In genomic region chr8:82150272-82150671, GRCm38 (mm10) we compare ENCODE assay signal across 20 mouse cellular contexts.
DNase-seq lines count a peak whose midpoint lies in the region; ATAC-seq and TF ChIP-seq lines count a peak whose summit lies in the region.
"Had no signal": no experiment of that assay in that cellular context is flagged by ENCODE, and none has a peak within 500 bp of the region (broad histone marks: within the 10 kb centered on the region; RNA-seq: fewer than 3 reads in every experiment).

No protein-coding gene starts in this region.

- no peaks in the 10 kb centered on the region for H3K4me1 ChIP-seq in hindbrain, postnatal 0 days (ENCODE audit: insufficient read depth, low read length)
- H3K4me1 ChIP-seq in hindbrain, embryonic 13.5 days (replicated peaks) = no peaks in the 10 kb centered on the region
- no peaks in the 10 kb centered on the region for H3K4me1 ChIP-seq in forebrain, postnatal 0 days (ENCODE audit: insufficient read depth)
- H3K4me1 ChIP-seq in midbrain, postnatal 0 days (ENCODE audit: insufficient read depth, low read length) = no peaks in the 10 kb centered on the region
- H3K4me1 ChIP-seq: embryonic facial prominence, embryonic 12.5 days; heart, embryonic 10.5 days; hindbrain, embryonic 12.5 days; intestine, embryonic 15.5 days had no signal

- H3K4me3 ChIP-seq in hindbrain, postnatal 0 days (ENCODE audit: low read length) = no peak overlapping the region
- H3K4me3 ChIP-seq in hindbrain, embryonic 13.5 days = no peak overlapping the region
- H3K4me3 ChIP-seq in forebrain, postnatal 0 days (ENCODE audit: low read depth, low read length) = no peak overlapping the region
- no peak overlapping the region for H3K4me3 ChIP-seq in midbrain, postnatal 0 days (ENCODE audit: low read depth, low read length)
- H3K4me3 ChIP-seq: embryonic facial prominence, embryonic 12.5 days; heart, embryonic 10.5 days; hindbrain, embryonic 12.5 days; intestine, embryonic 15.5 days had no signal

- peaks cover 6% of the 10 kb centered on the region; the same call in 1 of the 2 replicates for H3K9me3 ChIP-seq in hindbrain, postnatal 0 days (ENCODE audit: low read length)
- H3K9me3 ChIP-seq in hindbrain, embryonic 13.5 days = peaks cover 12% of the 10 kb centered on the region; the same call in 1 of the 2 replicates
- no peaks in the 10 kb centered on the region for H3K9me3 ChIP-seq in forebrain, postnatal 0 days (ENCODE audit: low read length)
- H3K9me3 ChIP-seq in midbrain, postnatal 0 days (ENCODE audit: low read length) = 0 out of 2 replicates have a peak, but pooled peaks cover 8% of the 10 kb centered on the region
- H3K9me3 ChIP-seq: embryonic facial prominence, embryonic 12.5 days; intestine, embryonic 15.5 days had no signal

- TF ChIP-seq CTCF in hindbrain, postnatal 0 days (IDR thresholded peaks at IDR 0.05; ENCODE audit: low read depth) = no peak
- TF ChIP-seq CTCF in forebrain, postnatal 0 days (IDR thresholded peaks at IDR 0.05; ENCODE audit: low read depth) = no peak
- TF ChIP-seq CTCF in midbrain, postnatal 0 days (IDR thresholded peaks at IDR 0.05) = no peak

- H3K36me3 ChIP-seq in hindbrain, postnatal 0 days (ENCODE audit: insufficient read depth, low read length) = no peaks in the 10 kb centered on the region
- H3K36me3 ChIP-seq in hindbrain, embryonic 13.5 days = no peaks in the 10 kb centered on the region
- no peaks in the 10 kb centered on the region for H3K36me3 ChIP-seq in forebrain, postnatal 0 days (ENCODE audit: insufficient read depth)
- no peaks in the 10 kb centered on the region for H3K36me3 ChIP-seq in midbrain, postnatal 0 days (ENCODE audit: insufficient read depth, low read length)
- H3K36me3 ChIP-seq: embryonic facial prominence, embryonic 12.5 days; heart, embryonic 10.5 days; hindbrain, embryonic 12.5 days; intestine, embryonic 15.5 days had no signal

- no peak overlapping the region for H3K9ac ChIP-seq in hindbrain, postnatal 0 days (replicated peaks; ENCODE audit: low read length)
- H3K9ac ChIP-seq in hindbrain, embryonic 13.5 days = no peak overlapping the region
- no peak overlapping the region for H3K9ac ChIP-seq in forebrain, postnatal 0 days
- no peak overlapping the region for H3K9ac ChIP-seq in midbrain, postnatal 0 days (replicated peaks; ENCODE audit: low read length, poor library complexity, severe bottlenecking)
- H3K9ac ChIP-seq: embryonic facial prominence, embryonic 12.5 days; hindbrain, embryonic 12.5 days; intestine, embryonic 15.5 days had no signal

- no peak overlapping the region for H3K27ac ChIP-seq in hindbrain, postnatal 0 days
- no peak overlapping the region for H3K27ac ChIP-seq in hindbrain, embryonic 13.5 days
- no peak overlapping the region for H3K27ac ChIP-seq in forebrain, postnatal 0 days (ENCODE audit: low read depth, low read length)
- no peak overlapping the region for H3K27ac ChIP-seq in midbrain, postnatal 0 days (ENCODE audit: low read depth, low read length)
- H3K27ac ChIP-seq: embryonic facial prominence, embryonic 12.5 days; heart, embryonic 10.5 days; hindbrain, embryonic 12.5 days; intestine, embryonic 15.5 days had no signal

- DNase-seq in hindbrain, postnatal 0 days (ENCODE audit: low spot score) = peak; percentile 5
- peak; percentile 16 for DNase-seq in brain, embryonic 18.5 days (ENCODE audit: low read depth, low spot score)
- peak; percentile 53 for DNase-seq in forebrain, postnatal 0 days
- DNase-seq in midbrain, postnatal 0 days (ENCODE audit: low spot score) = no peak
- DNase-seq in left cerebral cortex, adult 11 months (ENCODE audit: low spot score) = no peak
- no peak for DNase-seq in spleen, postnatal 4 days (ENCODE audit: low spot score in 2 of 2)
- DNase-seq: adrenal gland, adult 2 months; adrenal gland, postnatal 25 days; cerebellum, adult 11 months; cerebellum, adult 8-10 months; cerebellum, postnatal 25 days; gastrocnemius, postnatal 10 days; heart, adult 18-20 months; heart, postnatal 10 days; heart, postnatal 4 days had no signal

- no peaks in the 10 kb centered on the region for H3K27me3 ChIP-seq in hindbrain, postnatal 0 days (ENCODE audit: insufficient read depth, low read length)
- H3K27me3 ChIP-seq in hindbrain, embryonic 13.5 days = no peaks in the 10 kb centered on the region
- H3K27me3 ChIP-seq in forebrain, postnatal 0 days (ENCODE audit: insufficient read depth, low read length) = no peaks in the 10 kb centered on the region
- H3K27me3 ChIP-seq in midbrain, postnatal 0 days (ENCODE audit: insufficient read depth, low read length) = no peaks in the 10 kb centered on the region
- H3K27me3 ChIP-seq: embryonic facial prominence, embryonic 12.5 days; hindbrain, embryonic 12.5 days; intestine, embryonic 15.5 days had no signal

- no peak for ATAC-seq in hindbrain, postnatal 0 days
- no peak; the same call in 1 of the 2 replicates for ATAC-seq in hindbrain, embryonic 13.5 days (ENCODE audit: low FRiP score)
- ATAC-seq in forebrain, postnatal 0 days = peak; percentile 84
- 0 out of 2 replicates have a peak, but pooled peaks have one; percentile 23 for ATAC-seq in midbrain, postnatal 0 days (ENCODE audit: low FRiP score)
- ATAC-seq: intestine, embryonic 15.5 days had no signal

- no peak overlapping the region for H3K4me2 ChIP-seq in hindbrain, postnatal 0 days (ENCODE audit: low read depth, low read length)
- H3K4me2 ChIP-seq in hindbrain, embryonic 13.5 days = no peak overlapping the region
- H3K4me2 ChIP-seq in forebrain, postnatal 0 days (ENCODE audit: low read depth) = no peak overlapping the region
- H3K4me2 ChIP-seq in midbrain, postnatal 0 days (ENCODE audit: low read depth, low read length, poor library complexity, severe bottlenecking) = no peak overlapping the region
- H3K4me2 ChIP-seq: embryonic facial prominence, embryonic 12.5 days; hindbrain, embryonic 12.5 days; intestine, embryonic 15.5 days had no signal

Comparison
In these comparisons a context has a peak if more than half of its experiments do, and no peak if none do; other contexts are left out.
1. ATAC-seq: peak in forebrain, postnatal 0 days (single experiment) and midbrain, postnatal 0 days (single experiment); none in hindbrain, postnatal 0 days (single experiment) and hindbrain, embryonic 13.5 days (single experiment).
2. DNase-seq: peak in hindbrain, postnatal 0 days (single experiment), brain, embryonic 18.5 days (single experiment) and forebrain, postnatal 0 days (single experiment); none in midbrain, postnatal 0 days (single experiment), left cerebral cortex, adult 11 months (single experiment) and spleen, postnatal 4 days (0 of 2).